Mouse (Mus musculus) kidney, postnatal 25 days (tissue): Measurements from ENCODE around the gene Magi1.

ENCODE experiments used
- DNase-seq, 2 experiments: peaks; one replicate each; pipeline ENCODE4 v3.0.0; 2021; ENCODE audit warnings: mixed read lengths in 2 of 2

The Magi1 gene

GRCm38 (mm10) chr6:94200910-94201309, 82.8 kb downstream of the Magi1 start:
- DNase-seq = no peak

GRCm38 (mm10) chr6:94199696-94200095, 84.0 kb downstream of the Magi1 start:
- no peak for DNase-seq

- DNase-seq = no peak
Observed at GRCm38 (mm10) chr6:94197831-94198230, 85.9 kb downstream of the Magi1 start.

- DNase-seq = peak in 1 of 2 experiments; percentile 43
Observed at GRCm38 (mm10) chr6:94195303-94195911, 88.3 kb downstream of the Magi1 start.

DNA sequence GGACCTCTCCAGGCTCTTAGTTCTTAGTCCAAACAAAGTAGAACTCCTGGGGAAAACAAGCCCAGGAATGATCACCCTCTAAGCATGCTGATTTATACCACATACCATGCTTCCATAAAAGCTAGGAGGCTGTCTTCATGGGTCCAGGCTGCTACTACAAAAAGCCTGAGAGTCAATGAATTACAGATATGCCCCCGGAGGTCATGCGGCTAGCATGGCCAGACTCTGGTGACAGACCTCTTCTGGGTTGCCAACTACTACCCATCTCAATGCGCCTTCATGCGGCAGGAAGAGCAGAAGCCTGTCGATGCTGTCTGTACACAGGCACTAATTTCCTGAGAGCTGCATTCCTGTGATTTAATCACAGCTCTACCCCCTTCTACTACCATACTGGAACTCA, 92.9 kb downstream of the Magi1 start:
- peak; percentile 40 to 60 for DNase-seq

GRCm38 (mm10) chr6:94189379-94189778, 94.3 kb downstream of the Magi1 start:
- no peak for DNase-seq

DNA sequence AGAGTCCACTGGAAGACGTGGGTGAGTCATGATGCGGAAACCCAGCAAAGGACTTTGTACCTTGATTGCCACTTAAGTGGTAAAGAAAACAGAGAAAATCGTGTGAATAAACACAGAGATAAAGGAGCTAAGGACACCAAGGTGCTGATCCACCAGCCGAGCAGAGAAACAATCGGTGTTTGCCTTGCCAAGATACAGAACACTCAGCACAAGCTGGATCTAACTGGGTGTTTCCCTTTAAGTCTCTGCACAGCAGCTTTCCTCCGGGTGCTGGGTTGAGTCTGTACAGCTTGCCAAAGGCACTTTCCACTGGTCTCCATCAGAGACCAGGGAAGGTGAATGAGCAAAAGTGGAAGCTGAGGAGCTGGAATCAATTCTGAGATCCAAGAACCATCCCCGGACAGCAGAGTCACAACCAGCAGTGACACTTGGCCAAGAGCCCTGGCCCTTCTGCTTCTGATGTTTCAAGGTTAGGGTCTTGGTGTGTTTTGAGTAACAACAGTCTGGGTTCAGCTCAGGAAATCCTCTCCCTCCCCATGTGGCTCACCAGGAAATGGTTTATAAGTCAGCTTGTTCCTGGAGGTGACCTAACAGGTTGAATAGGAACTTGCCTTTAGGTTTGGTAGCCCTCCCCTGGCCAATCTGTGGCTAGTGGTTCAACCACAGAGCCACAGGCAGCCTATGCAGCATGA, 96.9 kb downstream of the Magi1 start:
- peak; percentile 32 to 61 for DNase-seq

DNA sequence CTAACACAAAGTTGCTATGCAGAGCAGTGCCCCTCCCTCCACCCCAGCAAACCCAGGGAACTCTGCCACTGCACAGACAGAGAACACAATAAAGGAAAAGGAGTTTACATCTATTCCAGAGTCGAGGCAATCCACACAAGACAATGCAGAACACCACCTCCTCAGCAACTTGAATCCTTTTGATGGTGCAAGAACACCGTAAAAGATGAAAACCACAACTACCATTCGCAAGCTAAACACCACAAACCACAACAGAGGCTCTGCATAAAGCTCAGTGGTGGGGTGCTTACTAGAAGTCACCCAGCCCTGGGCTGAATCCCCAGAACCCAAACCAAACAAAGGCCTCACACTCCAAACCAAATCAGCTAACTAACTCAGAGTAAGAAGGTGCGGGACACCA, 99.4 kb downstream of the Magi1 start:
- no peak for DNase-seq

- DNase-seq = peak; percentile 41 to 59
Observed at GRCm38 (mm10) chr6:94183354-94183851, 100.3 kb downstream of the Magi1 start.

DNA sequence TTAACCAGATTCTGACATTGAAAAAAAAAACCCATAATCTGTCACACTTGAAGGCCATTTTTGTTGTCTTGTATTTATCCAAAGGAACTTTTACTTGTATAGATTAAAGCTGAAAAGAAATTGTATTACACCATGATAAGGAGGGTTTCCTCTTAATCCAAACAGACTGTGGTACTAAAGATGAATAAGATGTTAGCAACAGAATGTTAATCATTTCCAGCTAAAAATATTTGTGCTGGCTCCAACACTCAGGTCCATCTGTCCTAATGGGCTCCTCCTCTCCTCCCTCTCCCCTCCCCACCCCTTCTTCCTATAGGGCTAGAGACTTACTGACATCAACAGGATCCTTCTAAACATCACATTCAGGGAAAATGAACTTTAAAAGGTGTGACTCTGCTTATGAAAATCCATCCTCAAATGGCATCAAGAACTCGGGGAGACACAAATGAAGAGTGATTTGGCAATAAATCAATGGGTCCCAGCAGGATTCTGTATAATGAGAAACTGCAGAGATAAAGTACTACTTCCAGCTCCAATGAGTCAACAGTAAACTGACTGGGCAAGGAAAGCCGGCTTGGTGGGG, 102.0 kb downstream of the Magi1 start:
- DNase-seq = no peak

GRCm38 (mm10) chr6:94180331-94181150, 103.2 kb downstream of the Magi1 start:
- no peak for DNase-seq

DNA sequence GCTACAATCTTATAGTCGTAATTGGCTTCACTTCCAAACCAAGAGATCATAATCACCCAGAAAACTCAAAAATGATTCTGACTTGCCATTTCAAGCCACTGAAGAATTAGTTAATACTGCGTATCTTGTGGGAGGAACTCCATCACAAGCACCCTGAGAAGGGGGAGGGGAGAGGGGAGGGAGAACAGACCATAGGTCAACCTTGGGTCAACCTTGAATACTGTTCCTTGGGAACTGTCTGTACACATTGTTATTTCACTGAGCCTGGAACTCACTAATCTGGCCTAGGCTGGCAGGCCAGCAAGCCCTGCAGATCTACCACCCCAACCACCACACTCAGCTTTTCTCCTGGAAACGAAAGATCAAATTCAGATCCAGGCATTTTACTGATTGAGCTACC, 106.2 kb downstream of the Magi1 start:
- DNase-seq = peak in 1 of 2 experiments; percentile 39

DNA sequence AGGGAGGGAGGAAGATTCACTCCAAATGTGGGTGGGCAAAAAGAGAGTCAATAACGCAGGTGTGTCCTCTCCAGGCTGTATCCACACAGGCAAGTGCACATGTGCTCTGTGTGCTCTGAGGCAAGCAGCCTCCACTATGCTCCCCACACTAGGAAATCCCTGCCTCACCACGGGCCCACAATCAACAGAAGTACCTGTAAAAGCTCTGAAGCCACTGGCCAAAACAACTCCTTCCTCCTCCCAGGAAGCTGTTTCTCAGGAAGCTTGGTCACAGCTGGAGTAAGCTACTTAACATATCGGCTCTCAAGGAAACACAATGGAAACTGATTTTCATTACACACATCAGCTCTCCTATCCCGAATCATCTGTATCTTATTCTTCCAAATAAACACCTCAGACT, 107.0 kb downstream of the Magi1 start:
- DNase-seq = no peak

DNA sequence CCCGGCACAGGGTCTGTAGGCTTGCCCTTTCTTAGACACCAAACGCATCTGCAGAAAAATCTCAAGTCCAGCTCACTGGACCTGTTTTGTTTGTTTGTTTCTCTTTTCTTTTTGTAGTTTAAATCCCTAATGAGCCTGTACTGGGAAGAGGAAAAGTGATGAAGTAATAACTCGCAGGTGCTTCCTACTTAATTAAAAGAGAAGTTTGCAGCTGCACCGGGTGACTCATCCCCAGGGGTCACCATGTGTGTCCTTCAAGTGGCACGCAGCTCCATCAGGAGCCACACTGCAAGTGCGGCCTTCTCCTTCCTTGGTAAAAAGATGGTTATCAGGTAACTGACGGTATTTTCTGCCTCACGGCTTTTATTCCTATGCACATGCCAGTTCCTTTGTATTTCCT, 112.5 kb downstream of the Magi1 start:
- no peak for DNase-seq

DNA sequence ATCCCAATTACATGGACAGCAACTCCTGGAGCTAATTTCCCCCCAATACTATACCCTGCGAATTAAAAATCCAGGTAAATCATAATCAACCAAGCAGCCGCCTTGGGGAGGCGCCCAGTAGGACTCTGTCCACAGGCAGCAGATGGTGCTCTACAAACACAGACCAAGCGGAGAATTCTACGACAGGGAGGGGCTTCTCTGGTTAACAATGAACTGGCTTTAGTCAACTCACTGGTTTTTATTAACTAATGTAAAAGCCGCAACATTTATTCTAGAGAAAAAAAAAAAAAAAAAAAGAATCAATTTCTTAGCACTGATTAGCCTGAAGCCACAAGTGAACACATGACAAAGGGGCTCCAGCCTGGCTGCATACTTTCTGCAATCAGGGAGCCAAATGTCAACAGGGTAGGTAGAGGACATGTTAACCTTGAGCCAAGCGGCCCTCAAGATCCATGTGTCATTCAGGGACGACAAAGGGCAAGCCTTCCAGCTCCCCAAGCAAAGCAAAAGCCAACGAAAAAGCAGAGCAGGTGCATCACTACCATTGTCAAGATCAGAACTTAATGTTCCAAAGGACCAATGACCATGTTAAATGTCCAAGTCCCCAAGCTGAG, 114.0 kb downstream of the Magi1 start:
- DNase-seq = peak; percentile 44 to 62

GRCm38 (mm10) chr6:94165951-94166350, 117.8 kb downstream of the Magi1 start:
- no peak for DNase-seq

- DNase-seq = no peak
Observed at GRCm38 (mm10) chr6:94164753-94165536, 118.8 kb downstream of the Magi1 start.

- no peak for DNase-seq
Observed at GRCm38 (mm10) chr6:94163325-94163995, 120.3 kb downstream of the Magi1 start.

DNA sequence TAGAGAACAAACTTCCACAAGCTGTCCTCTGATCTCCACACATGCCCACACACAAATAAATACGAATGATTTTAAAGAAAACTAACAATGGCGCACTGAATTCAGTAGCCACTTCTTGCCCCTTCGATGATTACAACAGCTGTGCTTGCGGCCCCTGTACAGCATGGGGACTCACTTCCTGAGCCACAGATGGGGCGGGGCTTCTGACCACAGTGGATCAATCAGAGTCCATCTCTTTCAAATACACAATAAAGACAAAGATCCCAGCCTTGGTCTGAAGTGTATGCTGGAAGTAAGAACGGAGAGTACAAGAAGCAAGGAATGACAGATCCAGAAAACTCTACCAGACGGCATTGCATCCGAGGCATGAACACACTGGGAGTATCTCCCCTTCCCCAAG, 120.8 kb downstream of the Magi1 start:
- DNase-seq = no peak

DNA sequence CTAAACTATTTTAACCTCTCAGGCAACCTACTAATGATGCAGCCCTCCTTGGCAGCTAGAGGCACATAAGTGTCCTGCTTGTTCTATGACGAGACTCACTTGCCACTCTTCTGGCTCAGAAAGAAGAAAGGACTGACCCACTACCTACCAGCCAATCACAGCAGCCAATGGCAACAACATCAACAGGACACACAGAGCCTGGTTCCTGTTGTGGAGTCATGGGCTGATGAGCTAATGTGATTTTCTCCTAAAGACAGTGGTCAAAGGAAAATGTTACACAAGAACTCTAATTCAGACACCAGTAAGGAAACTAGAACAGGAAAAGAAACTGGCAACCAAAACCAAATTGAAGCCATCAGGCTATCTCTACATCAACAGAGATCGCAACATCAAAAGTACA, 124.5 kb downstream of the Magi1 start:
- DNase-seq = no peak

GRCm38 (mm10) chr6:94158119-94158848, 125.4 kb downstream of the Magi1 start:
- DNase-seq = peak in 1 of 2 experiments; percentile 23
